In genomic region chr5:125792643-125793042, GRCm38 (mm10) we compare ENCODE assay signal across 15 mouse cellular contexts.
"Had no signal": no experiment of that assay in that cellular context is flagged by ENCODE, and none has a peak within 500 bp of the region (broad histone marks: within the 10 kb centered on the region; RNA-seq: fewer than 3 reads in every experiment).

No protein-coding gene starts in this region.

- DNase-seq: kidney, adult 18-20 months; kidney, postnatal 25 days; lung, embryonic 14.5 days; lung, postnatal 10 days; lung, postnatal 4 days; retina, postnatal 1 day; right cerebral cortex, postnatal 4 days; spleen, adult 18-20 months; thymus, postnatal 36 days had no signal

- H3K4me3 ChIP-seq: kidney, embryonic 15.5 days; limb, embryonic 15.5 days; liver, embryonic 15.5 days; midbrain, embryonic 10.5 days; midbrain, embryonic 15.5 days; neural tube, embryonic 13.5 days had no signal

- H3K27ac ChIP-seq: kidney, embryonic 15.5 days; limb, embryonic 15.5 days; liver, embryonic 15.5 days; midbrain, embryonic 10.5 days; midbrain, embryonic 15.5 days; neural tube, embryonic 13.5 days had no signal

- H3K27me3 ChIP-seq: kidney, embryonic 15.5 days; limb, embryonic 15.5 days; liver, embryonic 15.5 days; midbrain, embryonic 15.5 days; neural tube, embryonic 13.5 days had no signal

- H3K36me3 ChIP-seq: kidney, embryonic 15.5 days; limb, embryonic 15.5 days; liver, embryonic 15.5 days; midbrain, embryonic 10.5 days; midbrain, embryonic 15.5 days had no signal

- H3K9me3 ChIP-seq: kidney, embryonic 15.5 days; limb, embryonic 15.5 days; liver, embryonic 15.5 days; midbrain, embryonic 10.5 days; midbrain, embryonic 15.5 days; neural tube, embryonic 13.5 days had no signal

- ATAC-seq: midbrain, embryonic 15.5 days had no signal

- H3K4me1 ChIP-seq: kidney, embryonic 15.5 days; limb, embryonic 15.5 days; liver, embryonic 15.5 days; midbrain, embryonic 10.5 days; midbrain, embryonic 15.5 days; neural tube, embryonic 13.5 days had no signal

- H3K9ac ChIP-seq: kidney, embryonic 15.5 days; limb, embryonic 15.5 days; liver, embryonic 15.5 days; lung, embryonic 14.5 days; midbrain, embryonic 15.5 days; neural tube, embryonic 13.5 days had no signal

- H3K4me2 ChIP-seq: kidney, embryonic 15.5 days; limb, embryonic 15.5 days; liver, embryonic 15.5 days; lung, embryonic 14.5 days; midbrain, embryonic 15.5 days; neural tube, embryonic 13.5 days had no signal
